Mouse (Mus musculus): ENCODE measurements around the gene Glmn.

The Glmn gene

GRCm38 (mm10) chr5:107516087-107516486, 81.6 kb downstream of the Glmn start:
- no peak for DNase-seq (ENCODE audit: low spot score)

- no peak for DNase-seq (ENCODE audit: low spot score)
Observed at GRCm38 (mm10) chr5:107515453-107515852, 82.2 kb downstream of the Glmn start.

- no peak for DNase-seq (ENCODE audit: low spot score)
Observed at GRCm38 (mm10) chr5:107513583-107513982, 84.1 kb downstream of the Glmn start.

GRCm38 (mm10) chr5:107511326-107511725, 86.4 kb downstream of the Glmn start:
- DNase-seq (ENCODE audit: low spot score), result no peak

GRCm38 (mm10) chr5:107510503-107510902, 87.2 kb downstream of the Glmn start:
- DNase-seq (ENCODE audit: low spot score), result no peak

GRCm38 (mm10) chr5:107507321-107507720, 90.4 kb downstream of the Glmn start, which contains the start of gene Gm42669:
TSS of gene Gm42669 (plus strand) at chr5:107507621.
- DNase-seq (ENCODE audit: low spot score), result no peak

- no peak for DNase-seq (ENCODE audit: low spot score)
Observed at GRCm38 (mm10) chr5:107500741-107501140, 96.9 kb downstream of the Glmn start.

- DNase-seq (ENCODE audit: low spot score), result no peak
Observed at GRCm38 (mm10) chr5:107499891-107500535, 97.7 kb downstream of the Glmn start.

Measured in ovary, postnatal 10 days (tissue).